29 mouse cellular contexts compared by ENCODE assay signal in the genomic region with DNA sequence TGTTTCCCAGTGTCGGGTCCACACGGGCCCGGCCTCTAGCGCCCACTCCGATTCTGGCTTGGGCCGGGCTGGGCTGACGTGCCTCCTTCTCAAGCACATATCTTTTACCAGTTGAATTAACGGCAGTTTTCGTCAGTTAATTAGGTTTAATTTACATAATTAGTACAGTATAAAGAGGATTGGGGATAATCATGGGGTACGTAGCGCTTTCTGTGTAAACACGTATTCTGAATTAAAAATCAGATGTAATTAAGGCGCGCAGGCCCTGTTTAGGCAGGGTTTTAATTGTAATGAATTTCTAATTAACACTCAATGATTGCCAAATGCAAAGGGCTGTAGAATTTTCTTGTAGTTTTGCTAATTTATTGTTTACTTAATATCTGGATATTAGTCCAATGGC. TPM values are rescaled to one million over a fixed set of nuclear protein-coding genes. Genes with fewer than 3 reads are reported as not detected.
DNase-seq lines count a peak whose midpoint lies in the region; ATAC-seq and TF ChIP-seq lines count a peak whose summit lies in the region.
"Had no signal": no experiment of that assay in that cellular context is flagged by ENCODE, and none has a peak within 500 bp of the region (broad histone marks: within the 10 kb centered on the region; RNA-seq: fewer than 3 reads in every experiment).

No protein-coding gene starts in this region.

- DNase-seq in forebrain, embryonic 11.5 days (ENCODE audit: low spot score) = no peak
- no peak for DNase-seq in neural tube, embryonic 10.5 days (ENCODE audit: extremely low spot score, low spot score)
- no peak for DNase-seq in stomach, postnatal 0 days (ENCODE audit: low spot score)
- DNase-seq: adrenal gland, postnatal 10 days; cerebellum, adult 11-12 months; gastrocnemius, postnatal 10 days; heart, postnatal 10 days; kidney, postnatal 14 days; spleen, adult 18-20 months; thymus, adult 18-20 months; thymus, postnatal 25 days had no signal

- no peak overlapping the region for H3K4me3 ChIP-seq in forebrain, embryonic 13.5 days
- no peak overlapping the region for H3K4me3 ChIP-seq in forebrain, embryonic 11.5 days (ENCODE audit: low read depth, low read length)
- no peak overlapping the region for H3K4me3 ChIP-seq in neural tube, embryonic 12.5 days
- no peak overlapping the region for H3K4me3 ChIP-seq in hindbrain, embryonic 15.5 days
- H3K4me3 ChIP-seq in neural tube, embryonic 15.5 days (replicated peaks) = 0 out of 2 replicates have a peak overlapping the region, but pooled peaks have one; percentile 48
- no peak overlapping the region for H3K4me3 ChIP-seq in stomach, postnatal 0 days (ENCODE audit: low read depth, low read length)
- H3K4me3 ChIP-seq: left cerebral cortex, adult 2 months; limb, embryonic 12.5 days; liver, embryonic 15.5 days; lung, embryonic 15.5 days; megakaryocyte, embryonic 14.5 days; midbrain, embryonic 15.5 days had no signal

- H3K9ac ChIP-seq in forebrain, embryonic 13.5 days = no peak overlapping the region
- no peak overlapping the region for H3K9ac ChIP-seq in forebrain, embryonic 11.5 days (ENCODE audit: low read length)
- H3K9ac ChIP-seq in neural tube, embryonic 12.5 days = no peak overlapping the region
- H3K9ac ChIP-seq in hindbrain, embryonic 15.5 days = no peak overlapping the region
- H3K9ac ChIP-seq in neural tube, embryonic 15.5 days (replicated peaks) = 0 out of 2 replicates have a peak overlapping the region, but pooled peaks have one; percentile 3
- H3K9ac ChIP-seq in stomach, postnatal 0 days (ENCODE audit: low read length) = no peak overlapping the region
- H3K9ac ChIP-seq: embryonic facial prominence, embryonic 13.5 days; heart, embryonic 13.5 days; limb, embryonic 12.5 days; liver, embryonic 15.5 days; lung, embryonic 15.5 days; midbrain, embryonic 15.5 days had no signal

- H3K9me3 ChIP-seq in forebrain, embryonic 13.5 days (replicated peaks) = peaks cover 6% of the 10 kb centered on the region; the same call in 1 of the 2 replicates
- peaks cover 5% of the 10 kb centered on the region; the same call in 1 of the 2 replicates for H3K9me3 ChIP-seq in forebrain, embryonic 11.5 days (ENCODE audit: control insufficient read depth, low read length)
- no peaks in the 10 kb centered on the region; the same call in 1 of the 2 replicates for H3K9me3 ChIP-seq in neural tube, embryonic 12.5 days
- H3K9me3 ChIP-seq in hindbrain, embryonic 15.5 days = no peaks in the 10 kb centered on the region
- H3K9me3 ChIP-seq in neural tube, embryonic 15.5 days (replicated peaks) = no peaks in the 10 kb centered on the region
- H3K9me3 ChIP-seq in stomach, postnatal 0 days (ENCODE audit: control insufficient read depth, low read length) = no peaks in the 10 kb centered on the region
- H3K9me3 ChIP-seq: embryonic facial prominence, embryonic 13.5 days; liver, embryonic 15.5 days; lung, embryonic 15.5 days; midbrain, embryonic 15.5 days had no signal

- 8% methylated on average over 14 of the region's 14 CpGs for WGBS in forebrain, embryonic 13.5 days
- 17% methylated on average over 14 of the region's 14 CpGs for WGBS in forebrain, embryonic 11.5 days
- WGBS in neural tube, embryonic 12.5 days = 17% methylated on average over 14 of the region's 14 CpGs
- WGBS in hindbrain, embryonic 15.5 days = 18% methylated on average over 14 of the region's 14 CpGs
- 9% methylated on average over 14 of the region's 14 CpGs for WGBS in neural tube, embryonic 15.5 days
- 29% methylated on average over 14 of the region's 14 CpGs for WGBS in stomach, postnatal 0 days

- ATAC-seq in forebrain, embryonic 13.5 days = peak; percentile 59; the same call in 1 of the 2 replicates
- ATAC-seq in forebrain, embryonic 11.5 days (replicated peaks; ENCODE audit: low FRiP score) = no peak
- ATAC-seq in neural tube, embryonic 12.5 days (ENCODE audit: low FRiP score, low read depth) = no peak
- ATAC-seq in hindbrain, embryonic 15.5 days (ENCODE audit: low FRiP score, low read depth) = no peak
- no peak for ATAC-seq in neural tube, embryonic 15.5 days (ENCODE audit: low FRiP score)
- no peak for ATAC-seq in stomach, postnatal 0 days (ENCODE audit: low FRiP score, low TSS enrichment)
- ATAC-seq in inflammation-experienced regulatory T-cells, adult 6 months = no peak
- ATAC-seq: intestine, embryonic 16.5 days; midbrain, embryonic 15.5 days; Patski had no signal

- no peak overlapping the region for H3K4me2 ChIP-seq in forebrain, embryonic 13.5 days
- no peak overlapping the region for H3K4me2 ChIP-seq in forebrain, embryonic 11.5 days (ENCODE audit: low read depth, low read length, severe bottlenecking)
- H3K4me2 ChIP-seq in neural tube, embryonic 12.5 days (replicated peaks) = peak overlapping the region; percentile 76
- peak overlapping the region; percentile 66 for H3K4me2 ChIP-seq in hindbrain, embryonic 15.5 days
- H3K4me2 ChIP-seq in neural tube, embryonic 15.5 days = peak overlapping the region; percentile 61
- H3K4me2 ChIP-seq in stomach, postnatal 0 days (replicated peaks; ENCODE audit: low read depth) = no peak overlapping the region
- H3K4me2 ChIP-seq: limb, embryonic 12.5 days; liver, embryonic 15.5 days; lung, embryonic 15.5 days; midbrain, embryonic 15.5 days had no signal

- peaks cover 23% of the 10 kb centered on the region for H3K4me1 ChIP-seq in forebrain, embryonic 13.5 days
- H3K4me1 ChIP-seq in forebrain, embryonic 11.5 days (replicated peaks; ENCODE audit: control insufficient read depth, insufficient read depth, low read length) = peaks cover 14% of the 10 kb centered on the region
- peaks cover 26% of the 10 kb centered on the region for H3K4me1 ChIP-seq in neural tube, embryonic 12.5 days
- H3K4me1 ChIP-seq in hindbrain, embryonic 15.5 days (replicated peaks) = peaks cover 39% of the 10 kb centered on the region
- peaks cover 44% of the 10 kb centered on the region for H3K4me1 ChIP-seq in neural tube, embryonic 15.5 days
- no peaks in the 10 kb centered on the region for H3K4me1 ChIP-seq in stomach, postnatal 0 days (replicated peaks; ENCODE audit: control insufficient read depth, insufficient read depth)

- peaks cover 100% of the 10 kb centered on the region for H3K27me3 ChIP-seq in forebrain, embryonic 13.5 days
- peaks cover 77% of the 10 kb centered on the region for H3K27me3 ChIP-seq in forebrain, embryonic 11.5 days (ENCODE audit: control insufficient read depth, insufficient read depth, low read length)
- peaks cover 77% of the 10 kb centered on the region for H3K27me3 ChIP-seq in neural tube, embryonic 12.5 days (replicated peaks)
- H3K27me3 ChIP-seq in hindbrain, embryonic 15.5 days = peaks cover 73% of the 10 kb centered on the region
- H3K27me3 ChIP-seq in neural tube, embryonic 15.5 days (replicated peaks) = peaks cover 72% of the 10 kb centered on the region
- peaks cover 35% of the 10 kb centered on the region for H3K27me3 ChIP-seq in stomach, postnatal 0 days (ENCODE audit: control insufficient read depth, insufficient read depth, low read length)

- no peak for TF ChIP-seq EP300 in stomach, postnatal 0 days (optimal IDR thresholded peaks at IDR 0.05)

- no peak overlapping the region for H3K27ac ChIP-seq in forebrain, embryonic 13.5 days
- H3K27ac ChIP-seq in forebrain, embryonic 11.5 days (ENCODE audit: low read depth, low read length) = no peak overlapping the region
- no peak overlapping the region for H3K27ac ChIP-seq in neural tube, embryonic 12.5 days
- no peak overlapping the region for H3K27ac ChIP-seq in hindbrain, embryonic 15.5 days (replicated peaks)
- no peak overlapping the region for H3K27ac ChIP-seq in neural tube, embryonic 15.5 days (replicated peaks)
- no peak overlapping the region for H3K27ac ChIP-seq in stomach, postnatal 0 days (replicated peaks)
- H3K27ac ChIP-seq: embryonic facial prominence, embryonic 13.5 days; heart, embryonic 13.5 days; left cerebral cortex, adult 2 months; limb, embryonic 12.5 days; liver, embryonic 15.5 days; lung, embryonic 15.5 days; midbrain, embryonic 15.5 days had no signal

- no peaks in the 10 kb centered on the region for H3K36me3 ChIP-seq in forebrain, embryonic 13.5 days (ENCODE audit: poor library complexity, severe bottlenecking)
- no peaks in the 10 kb centered on the region for H3K36me3 ChIP-seq in forebrain, embryonic 11.5 days (ENCODE audit: control insufficient read depth, insufficient read depth, low read length)
- H3K36me3 ChIP-seq in neural tube, embryonic 12.5 days = no peaks in the 10 kb centered on the region
- H3K36me3 ChIP-seq in hindbrain, embryonic 15.5 days = no peaks in the 10 kb centered on the region
- H3K36me3 ChIP-seq in neural tube, embryonic 15.5 days = no peaks in the 10 kb centered on the region
- H3K36me3 ChIP-seq in stomach, postnatal 0 days (ENCODE audit: control insufficient read depth, insufficient read depth, low read length) = no peaks in the 10 kb centered on the region
- H3K36me3 ChIP-seq: embryonic facial prominence, embryonic 13.5 days; heart, embryonic 13.5 days; limb, embryonic 12.5 days; liver, embryonic 15.5 days; lung, embryonic 15.5 days; midbrain, embryonic 15.5 days had no signal

- no peak for TF ChIP-seq CTCF in stomach, postnatal 0 days (IDR thresholded peaks at IDR 0.05; ENCODE audit: low read depth)

RNA-seq across cellular contexts. Expression of a gene that starts 3.2 kb away (rescaled TPM):
- polyA plus RNA-seq in forebrain, embryonic 13.5 days (2015; fragmentation: Nextera tagmentation; extraction: Ambion mirVana) = 0.28 and 0.55 TPM in 2 replicates
- polyA plus RNA-seq in forebrain, embryonic 11.5 days (2014; fragmentation: Nextera tagmentation; extraction: Ambion mirVana) = 0.33 and 0.43 TPM in 2 replicates
- 39.1 and 47.0 TPM in 2 replicates for polyA plus RNA-seq in neural tube, embryonic 12.5 days (2016; fragmentation: Nextera tagmentation; extraction: Ambion mirVana)
- polyA plus RNA-seq in hindbrain, embryonic 15.5 days (2015; fragmentation: Nextera tagmentation; extraction: Ambion mirVana) = 15.0 and 20.5 TPM in 2 replicates
- 12.2 and 18.7 TPM in 2 replicates for polyA plus RNA-seq in neural tube, embryonic 15.5 days (2015; fragmentation: Nextera tagmentation; extraction: Ambion mirVana)
- not detected in 2 replicates for polyA plus RNA-seq in stomach, postnatal 0 days (2015; fragmentation: Nextera tagmentation; extraction: Ambion mirVana)
- polyA plus RNA-seq in inflammation-experienced regulatory T-cells, adult 6 months (2017; shearing (Covaris generic)) = not detected
- polyA plus RNA-seq: heart, embryonic 13.5 days; intestine, embryonic 16.5 days; kidney, embryonic 14.5 days; liver, adult 2 months; liver, embryonic 15.5 days; lung, embryonic 15.5 days; stomach, embryonic 16.5 days had no signal

Comparison
In these comparisons a context has a peak if more than half of its experiments do, and no peak if none do; other contexts are left out.
1. H3K4me2 ChIP-seq: peak in neural tube, embryonic 12.5 days (single experiment), hindbrain, embryonic 15.5 days (single experiment) and neural tube, embryonic 15.5 days (single experiment); none in forebrain, embryonic 13.5 days (single experiment), forebrain, embryonic 11.5 days (single experiment) and stomach, postnatal 0 days (single experiment).